Mouse (Mus musculus) liver, postnatal 0 days (tissue): ENCODE results near the gene Adipor2. TPM values are rescaled to one million over a fixed set of nuclear protein-coding genes. Genes with fewer than 3 reads are reported as not detected.

ENCODE experiments used
- ATAC-seq: fragments of 200-750 bp; cut with Nextera tagmentation; 2 replicates; pipeline ENCODE4 v1.8.0; 2017; ENCODE audit warnings: mild to moderate bottlenecking, moderate library complexity
- DNase-seq: peaks from one replicate; pipeline ENCODE4 v3.0.0-alpha.2; 2016
- H3K27ac ChIP-seq: fragments of 300-500 bp; sonication (generic); 2 replicates; pipeline ENCODE4 v1.5.1; 2014; ENCODE audit warnings: antibody characterized with exemption, moderate library complexity, mild to moderate bottlenecking, low read depth
- H3K27me3 ChIP-seq: fragments of 300-500 bp; sonication (generic); 2 replicates; pipeline ENCODE4 v1.6.1; 2014; ENCODE audit warnings: low read length, control low read depth, mixed read lengths; ENCODE audit not compliant: insufficient read depth
- H3K36me3 ChIP-seq: fragments of 300-500 bp; sonication (generic); replicated peaks from 2 replicates; pipeline ENCODE4 v1.6.1; 2014; ENCODE audit warnings: mild to moderate bottlenecking, control low read depth, low read length, moderate library complexity, mixed read lengths; ENCODE audit not compliant: insufficient read depth
- H3K4me1 ChIP-seq: fragments of 300-500 bp; sonication (generic); 2 replicates; pipeline ENCODE4 v1.6.1; 2014; ENCODE audit warnings: antibody characterized with exemption, mild to moderate bottlenecking, control low read depth; ENCODE audit not compliant: insufficient read depth
- H3K4me2 ChIP-seq: fragments of 300-500 bp; sonication (generic); 2 replicates; pipeline ENCODE4 v1.6.1; 2014; ENCODE audit warnings: low read depth, mild to moderate bottlenecking, low read length, moderate library complexity, mixed read lengths
- H3K4me3 ChIP-seq: fragments of 300-500 bp; sonication (generic); 2 replicates; pipeline ENCODE4 v1.5.1; 2014; ENCODE audit warnings: low read depth, low read length
- H3K9ac ChIP-seq: fragments of 300-500 bp; sonication (generic); replicated peaks from 2 replicates; pipeline ENCODE4 v1.6.1; 2014; ENCODE audit warnings: mild to moderate bottlenecking, moderate library complexity
- H3K9me3 ChIP-seq: fragments of 300-500 bp; sonication (generic); 2 replicates; pipeline ENCODE4 v1.6.1; 2016; ENCODE audit warnings: mild to moderate bottlenecking, control low read depth, low read length, mixed read lengths
- CTCF ChIP-seq: sonication (generic); IDR thresholded peaks from 2 replicates; pipeline ENCODE4 v1.5.1; 2016; ENCODE audit warnings: antibody characterized with exemption, low read depth
- EP300 ChIP-seq: IDR thresholded peaks from 2 replicates; pipeline ENCODE4 v1.6.1; 2016; ENCODE audit warnings: antibody characterized with exemption, low read depth, mild to moderate bottlenecking
- WGBS: fragments of 180-500 bp; shearing (Covaris S2); extraction: QIAGEN DNeasy Blood & Tissue Kit; methylation state at CpG from one replicate; pipeline ENCODE4 v1.1.7; 2014; ENCODE audit not compliant: insufficient replicate concordance; 5-methylcytosine and 5-hydroxymethylcytosine counted together
- polyA plus RNA-seq: library from polyadenylated mRNA; unstranded; fragments of >200 nt; fragmentation: Nextera tagmentation; extraction: Ambion mirVana; gene quantifications from 2 replicates; pipeline ENCODE4 v1.2.1, GENCODE M21; 2015

Gene Adipor2
- polyA plus RNA-seq, 1 experiment from 2014 or later, result 58.6 TPM

DNA sequence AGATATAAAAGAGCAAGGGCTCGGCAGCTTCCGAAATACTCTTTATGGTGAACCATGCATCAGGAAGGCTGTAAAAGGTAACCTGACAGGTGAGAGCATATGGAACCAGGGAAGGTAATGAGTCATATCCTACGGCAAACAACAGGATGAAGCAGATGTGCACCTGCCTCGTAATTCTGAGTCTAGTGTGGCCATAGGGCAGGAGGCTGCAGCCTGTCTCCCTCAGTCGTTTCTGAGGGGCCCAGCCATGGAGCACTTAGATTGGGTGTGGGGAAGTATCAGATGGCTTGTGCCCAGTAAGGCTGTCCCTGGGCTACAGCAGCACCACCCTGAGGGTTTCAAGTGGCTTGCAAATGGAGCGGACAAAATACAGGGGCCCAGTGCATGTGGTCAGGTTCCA is 65.0 kb downstream of the Adipor2 start:
- Histone ChIP-seq H3K4me1 (no peaks in the 10 kb centered on the region), H3K9me3 (no peaks in the 10 kb centered on the region), H3K9ac (no peak overlapping the region), H3K36me3 (peaks cover 41% of the 10 kb centered on the region), H3K27me3 (no peaks in the 10 kb centered on the region), H3K4me2 (no peak overlapping the region), H3K4me3 (no peak overlapping the region), H3K27ac (no peak overlapping the region)
- 73% methylated on average over 6 of the region's 6 CpGs for WGBS
- DNase-seq (no peak), ATAC-seq (no peak)
- TF ChIP-seq EP300 (no peak), CTCF (no peak)

GRCm38 (mm10) chr6:119351656-119352055 is 65.8 kb downstream of the Adipor2 start:
- no peak overlapping the region for H3K4me3 ChIP-seq
- TF ChIP-seq CTCF (no peak), EP300 (no peak)
- ATAC-seq (no peak), DNase-seq (no peak)
- no peaks in the 10 kb centered on the region for H3K9me3 ChIP-seq
- no peak overlapping the region for H3K9ac ChIP-seq
- H3K36me3 ChIP-seq, result peaks cover 32% of the 10 kb centered on the region
- H3K27ac ChIP-seq, result no peak overlapping the region
- H3K27me3 ChIP-seq, result no peaks in the 10 kb centered on the region
- WGBS, result 73% methylated on average over 8 of the region's 8 CpGs
- no peaks in the 10 kb centered on the region for H3K4me1 ChIP-seq
- no peak overlapping the region for H3K4me2 ChIP-seq

DNA sequence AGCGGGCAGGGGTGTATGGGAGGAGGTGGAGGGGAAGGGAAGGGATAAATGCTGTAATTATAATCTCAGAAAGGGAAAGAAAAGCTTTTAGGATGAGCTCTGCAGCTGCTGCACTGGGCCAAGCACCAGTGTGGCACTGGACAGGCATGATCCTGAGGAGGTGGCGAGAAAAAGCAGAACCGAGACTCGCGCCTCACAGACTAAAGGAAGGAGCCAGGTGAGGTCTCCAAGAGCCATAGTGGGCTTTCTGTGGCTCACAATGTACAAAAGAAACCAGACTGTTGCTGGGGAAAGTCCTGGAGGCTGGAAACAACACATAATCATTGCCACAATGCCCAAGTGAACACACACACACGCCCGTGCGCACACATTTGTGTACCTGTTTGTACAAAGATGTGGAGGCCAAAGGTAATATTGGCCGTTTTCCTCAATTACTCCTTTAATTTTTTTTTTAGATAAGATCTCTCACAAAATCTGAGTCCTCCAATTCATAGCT is 66.8 kb downstream of the Adipor2 start:
- no peaks in the 10 kb centered on the region for H3K9me3 ChIP-seq
- no peak overlapping the region for H3K4me3 ChIP-seq
- no peak for TF ChIP-seq CTCF
- TF ChIP-seq EP300, result no peak
- peaks cover 24% of the 10 kb centered on the region for H3K36me3 ChIP-seq
- no peaks in the 10 kb centered on the region for H3K27me3 ChIP-seq
- H3K4me1 ChIP-seq, result no peaks in the 10 kb centered on the region
- ATAC-seq (no peak), DNase-seq (no peak)
- H3K4me2 ChIP-seq, result no peak overlapping the region
- WGBS, result 70% methylated on average over 9 of the region's 9 CpGs
- H3K27ac ChIP-seq, result no peak overlapping the region
- no peak overlapping the region for H3K9ac ChIP-seq

- TF ChIP-seq CTCF (peak; percentile 87), EP300 (no peak)
- Histone ChIP-seq H3K36me3 (peaks cover under 1% of the 10 kb centered on the region), H3K9ac (no peak overlapping the region), H3K4me2 (no peak overlapping the region), H3K27me3 (no peaks in the 10 kb centered on the region), H3K4me3 (no peak overlapping the region), H3K9me3 (no peaks in the 10 kb centered on the region), H3K4me1 (no peaks in the 10 kb centered on the region), H3K27ac (no peak overlapping the region)
- peak; percentile 81 for DNase-seq
- no peak for ATAC-seq
- 0% methylated on average over 1 of the region's 1 CpGs for WGBS
Observed at GRCm38 (mm10) chr6:119348234-119348633, 69.3 kb downstream of the Adipor2 start.

GRCm38 (mm10) chr6:119347813-119348212 is 69.7 kb downstream of the Adipor2 start:
- Histone ChIP-seq H3K9me3 (no peaks in the 10 kb centered on the region), H3K9ac (no peak overlapping the region), H3K4me1 (no peaks in the 10 kb centered on the region), H3K36me3 (no peaks in the 10 kb centered on the region), H3K27ac (no peak overlapping the region), H3K4me2 (no peak overlapping the region), H3K27me3 (no peaks in the 10 kb centered on the region), H3K4me3 (no peak overlapping the region)
- WGBS, result 56% methylated on average over 5 of the region's 5 CpGs
- DNase-seq, result no peak
- TF ChIP-seq CTCF (no peak), EP300 (no peak)
- no peak for ATAC-seq

DNA sequence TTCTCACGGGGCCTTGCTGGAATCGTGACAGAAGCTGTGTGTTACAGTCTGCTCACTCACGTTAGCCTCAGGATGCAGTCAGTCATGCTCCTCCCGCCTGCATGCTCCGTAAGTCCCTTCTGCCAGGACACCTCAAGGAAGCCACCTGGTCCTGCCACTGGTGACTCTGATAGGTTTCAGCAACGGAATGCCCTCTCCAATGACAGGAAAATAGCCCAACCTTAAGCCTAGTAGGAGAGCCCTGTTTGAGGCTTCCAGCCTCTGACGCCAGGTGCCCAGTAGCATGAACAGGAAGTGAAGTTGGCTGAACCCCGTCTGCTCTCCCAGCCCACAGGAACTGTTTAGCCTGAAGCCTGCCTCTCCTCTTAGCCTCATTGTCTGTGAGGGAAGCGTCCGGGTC is 71.2 kb downstream of the Adipor2 start:
- Histone ChIP-seq H3K4me3 (no peak overlapping the region), H3K27me3 (no peaks in the 10 kb centered on the region), H3K9me3 (no peaks in the 10 kb centered on the region), H3K4me2 (no peak overlapping the region), H3K9ac (no peak overlapping the region), H3K4me1 (no peaks in the 10 kb centered on the region), H3K36me3 (no peaks in the 10 kb centered on the region), H3K27ac (no peak overlapping the region)
- TF ChIP-seq CTCF (no peak), EP300 (no peak)
- ATAC-seq (no peak), DNase-seq (no peak)
- 39% methylated on average over 10 of the region's 10 CpGs for WGBS

DNA sequence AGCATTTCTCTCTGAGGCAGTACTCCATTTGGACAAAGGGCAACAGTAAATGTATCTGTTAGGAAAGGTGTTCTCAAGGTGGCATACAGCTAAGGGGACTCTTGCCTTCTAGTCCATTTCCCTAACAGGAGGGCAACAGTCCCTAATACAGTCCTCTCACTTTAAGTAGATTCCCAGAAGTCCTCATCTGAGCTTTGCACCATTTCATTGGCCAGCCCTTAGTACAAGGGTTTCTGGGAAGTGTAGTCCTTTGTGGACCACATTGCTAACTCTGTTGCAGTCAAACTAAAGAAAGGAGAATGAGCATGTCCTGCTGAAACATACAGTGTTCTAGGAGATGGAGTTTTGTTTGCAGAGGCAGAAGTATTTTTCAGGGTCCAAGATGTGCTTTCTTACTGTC is 76.1 kb downstream of the Adipor2 start:
- no peak for TF ChIP-seq EP300
- TF ChIP-seq CTCF, result no peak
- no peaks in the 10 kb centered on the region for H3K27me3 ChIP-seq
- H3K9ac ChIP-seq, result no peak overlapping the region
- H3K9me3 ChIP-seq, result no peaks in the 10 kb centered on the region
- H3K4me2 ChIP-seq, result no peak overlapping the region
- ATAC-seq (peak; percentile 66), DNase-seq (no peak)
- H3K27ac ChIP-seq, result no peak overlapping the region
- H3K4me3 ChIP-seq, result no peak overlapping the region
- no peaks in the 10 kb centered on the region for H3K4me1 ChIP-seq
- H3K36me3 ChIP-seq, result no peaks in the 10 kb centered on the region
